Mouse (Mus musculus): Measurements from ENCODE around the gene 9530003J23Rik.

- no peak for TF ChIP-seq POLR2A (IDR thresholded peaks at IDR 0.05; ENCODE audit: control insufficient read depth, low read depth, low read length)
- TF ChIP-seq CTCF (IDR thresholded peaks at IDR 0.05; ENCODE audit: control insufficient read depth, insufficient read depth, insufficient replicate concordance, low read depth, low read length): no peak
These were observed 41.8 kb downstream of the 9530003J23Rik start for GRCm38 (mm10) chr10:117196696-117197095.

Data from testis, adult 2 months (tissue).